Mouse (Mus musculus): ENCODE results near the gene Tmem101. TPM values are rescaled to one million over a fixed set of nuclear protein-coding genes. Genes with fewer than 3 reads are reported as not detected.
A peak's percentile ranks its signal among the peaks of the same experiment; 100 is the strongest.

Gene Tmem101
- total and polyA plus RNA-seq, 3 experiments: 35.4 to 63.1 (median 38.5) TPM

DNA sequence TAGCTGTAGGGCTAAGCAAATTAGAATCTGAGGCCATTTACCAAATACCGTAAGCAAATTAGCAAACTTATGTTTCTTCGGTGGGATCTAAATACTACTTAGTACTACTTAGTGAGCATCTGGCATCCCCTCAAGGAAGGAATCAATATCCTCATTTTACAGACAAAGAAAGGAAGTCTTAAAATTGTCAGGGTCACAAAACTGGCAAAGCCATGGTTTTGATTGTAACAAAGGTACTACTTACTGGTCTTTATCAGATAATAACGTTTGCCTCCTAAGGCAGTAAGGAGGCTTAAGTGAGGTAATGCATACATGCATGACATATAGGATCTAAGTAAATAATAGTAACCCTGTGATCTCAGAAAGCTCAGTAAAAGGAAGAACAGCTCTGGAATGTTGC lies 29.5 kb upstream of the Tmem101 start:
- Histone ChIP-seq H3K9ac (ENCODE audit: insufficient read depth, low read depth) (no peak overlapping the region; the same call in 1 of the 2 replicates), H3K4me1 (ENCODE audit: control insufficient read depth in 1 of 2, insufficient read depth in 2 of 2) (peaks cover 6 to 54% of the 10 kb centered on the region in 2 experiments), H3K27ac (ENCODE audit: insufficient read depth, low read depth) (no peak overlapping the region), H3K4me2 (ENCODE audit: insufficient read depth, low read depth, poor library complexity, severe bottlenecking) (peak overlapping the region; percentile 37; the same call in 1 of the 2 replicates), H3K79me2 (replicated peaks; ENCODE audit: control insufficient read depth, extremely low read depth, insufficient read depth, poor library complexity, severe bottlenecking) (peaks cover 43% of the 10 kb centered on the region), H3K9me3 (replicated peaks; ENCODE audit: low read length) (no peaks in the 10 kb centered on the region), H3K36me3 (replicated peaks in 1 of 2; ENCODE audit: control insufficient read depth in 1 of 2, insufficient read depth in 1 of 2, low read length in 1 of 2) (peaks cover 17 to 26% of the 10 kb centered on the region in 2 experiments), H3K4me3 (replicated peaks in 1 of 3; ENCODE audit: low read depth in 2 of 3, low read length in 2 of 3, poor library complexity in 1 of 3) (peak overlapping the region in 2 of 3 experiments; percentile 41 to 60), H3K27me3 (replicated peaks) (no peaks in the 10 kb centered on the region)
- dilution Hi-C loops (cut with MboI; ENCODE audit: extremely low pct_ligation_motif_present, extremely low pct_unique_long_range_greater_than_20kb, low sequenced_read_pairs): no loop called here
- DNase-seq (ENCODE audit: extremely low read depth): no peak
- TF ChIP-seq RCOR1 (conservative IDR thresholded peaks at IDR 0.05; ENCODE audit: low read depth, low read length): no peak
- TF ChIP-seq JUN (IDR thresholded peaks at IDR 0.05; ENCODE audit: insufficient read depth, low read depth, low read length): no peak
- TF ChIP-seq HCFC1 (IDR thresholded peaks at IDR 0.05; ENCODE audit: low read depth, low read length): no peak
- no peak for TF ChIP-seq IRF4 (IDR thresholded peaks at IDR 0.05; ENCODE audit: low read depth, low read length)
- no peak for TF ChIP-seq CHD2 (IDR thresholded peaks at IDR 0.05; ENCODE audit: low read length)
- 0 out of 2 replicates have a peak, but pooled peaks have one; percentile 13 for TF ChIP-seq JUND (conservative IDR thresholded peaks at IDR 0.05; ENCODE audit: low read depth, low read length)
- peak; percentile 3; the same call in 1 of the 2 replicates for TF ChIP-seq EP300 (IDR thresholded peaks at IDR 0.05; ENCODE audit: low read length)
- in situ Hi-C loops (cut with MboI; ENCODE audit: low pct_ligation_motif_present, low pct_unique_long_range_greater_than_20kb, low sequenced_read_pairs): no loop called here

GRCm38 (mm10) chr11:102184646-102185495 lies 28.7 kb upstream of the Tmem101 start, which contains the start of gene Lsm12:
Lsm12 (minus strand) TSS chr11:102185296.
- dilution Hi-C loops (cut with MboI; ENCODE audit: extremely low pct_ligation_motif_present, extremely low pct_unique_long_range_greater_than_20kb, low sequenced_read_pairs): no loop called here
- peaks cover 20 to 34% of the 10 kb centered on the region in 2 experiments for H3K36me3 ChIP-seq (replicated peaks in 1 of 2; ENCODE audit: control insufficient read depth in 1 of 2, insufficient read depth in 1 of 2, low read length in 1 of 2)
- DNase-seq (ENCODE audit: extremely low read depth): peak; percentile 94
- H3K4me2 ChIP-seq (ENCODE audit: insufficient read depth, low read depth, poor library complexity, severe bottlenecking): peak within 1 kb of the TSS; percentile 83
- H3K9me3 ChIP-seq (replicated peaks; ENCODE audit: low read length): no peaks in the 10 kb centered on the region
- in situ Hi-C loops (cut with MboI; ENCODE audit: low pct_ligation_motif_present, low pct_unique_long_range_greater_than_20kb, low sequenced_read_pairs): no loop called here
- peak within 1 kb of the TSS; percentile 83 for H3K27ac ChIP-seq (ENCODE audit: insufficient read depth, low read depth)
- peak within 1 kb of the TSS; percentile 86 for H3K9ac ChIP-seq (ENCODE audit: insufficient read depth, low read depth)
- peaks cover 49% of the 10 kb centered on the region for H3K79me2 ChIP-seq (replicated peaks; ENCODE audit: control insufficient read depth, extremely low read depth, insufficient read depth, poor library complexity, severe bottlenecking)
- peak within 1 kb of the TSS; percentile 60 to 88 (median 81) for H3K4me3 ChIP-seq (replicated peaks in 1 of 3; ENCODE audit: low read depth in 2 of 3, low read length in 2 of 3, poor library complexity in 1 of 3)
- peaks cover 6 to 57% of the 10 kb centered on the region in 2 experiments for H3K4me1 ChIP-seq (ENCODE audit: control insufficient read depth in 1 of 2, insufficient read depth in 2 of 2)
- no peaks in the 10 kb centered on the region for H3K27me3 ChIP-seq (replicated peaks)
- TF ChIP-seq SIN3A (IDR thresholded peaks at IDR 0.05; ENCODE audit: low read length) (peak; percentile 84), USF1 (IDR thresholded peaks at IDR 0.05; ENCODE audit: low read depth, low read length) (no peak), JUN (IDR thresholded peaks at IDR 0.05; ENCODE audit: insufficient read depth, low read depth, low read length) (no peak), RCOR1 (conservative IDR thresholded peaks at IDR 0.05; ENCODE audit: low read depth, low read length) (no peak), BHLHE40 (IDR thresholded peaks at IDR 0.05; ENCODE audit: low read depth, low read length) (no peak; the same call in 1 of the 2 replicates), NELFE (IDR thresholded peaks at IDR 0.05; ENCODE audit: low read depth, low read length) (peak; percentile 87), CHD2 (IDR thresholded peaks at IDR 0.05; ENCODE audit: low read length) (peak; percentile 77), GABPA (IDR thresholded peaks at IDR 0.05; ENCODE audit: insufficient replicate concordance, low read depth, low read length) (no peak), MAZ (IDR thresholded peaks at IDR 0.05; ENCODE audit: low read depth, low read length) (peak; percentile 82), EP300 (IDR thresholded peaks at IDR 0.05; ENCODE audit: low read length) (no peak), ELF1 (IDR thresholded peaks at IDR 0.05; ENCODE audit: low read depth, low read length) (peak; percentile 57; the same call in 1 of the 2 replicates), IRF4 (IDR thresholded peaks at IDR 0.05; ENCODE audit: low read depth, low read length) (peak; percentile 62), KAT2A (IDR thresholded peaks at IDR 0.05; ENCODE audit: insufficient replicate concordance, low read length) (0 out of 2 replicates have a peak, but pooled peaks have one; percentile 58), ZC3H11A (IDR thresholded peaks at IDR 0.05; ENCODE audit: low read depth, low read length) (no peak), UBTF (IDR thresholded peaks at IDR 0.05; ENCODE audit: low read depth, low read length) (no peak), PAX5 (IDR thresholded peaks at IDR 0.05; ENCODE audit: low read length) (no peak), ZKSCAN1 (IDR thresholded peaks at IDR 0.05; ENCODE audit: borderline replicate concordance, low read depth, low read length) (no peak; the same call in 1 of the 2 replicates), RAD21 (IDR thresholded peaks at IDR 0.05; ENCODE audit: low read depth, low read length) (no peak), POLR2AphosphoS2 (IDR thresholded peaks at IDR 0.05; ENCODE audit: low read depth, low read length) (peak; percentile 93), NRF1 (IDR thresholded peaks at IDR 0.05; ENCODE audit: low read depth, low read length) (peak; percentile 84), MAX (IDR thresholded peaks at IDR 0.05; ENCODE audit: low read length) (peak; percentile 32; the same call in 1 of the 2 replicates), MXI1 (IDR thresholded peaks at IDR 0.05; ENCODE audit: low read depth, low read length) (peak; percentile 70), POLR2A (IDR thresholded peaks at IDR 0.05; ENCODE audit: low read depth, low read length) (peak; percentile 94), ETS1 (conservative IDR thresholded peaks at IDR 0.05; ENCODE audit: low read depth, low read length) (peak; percentile 17; the same call in 1 of the 2 replicates), USF2 (conservative IDR thresholded peaks at IDR 0.05; ENCODE audit: low read depth, low read length) (no peak), ZMIZ1 (IDR thresholded peaks at IDR 0.05; ENCODE audit: low read depth, low read length) (peak; percentile 92), CTCF (conservative IDR thresholded peaks at IDR 0.05 in 1 of 2, IDR thresholded peaks at IDR 0.05 in 1 of 2; ENCODE audit: low read depth in 2 of 2, low read length in 2 of 2) (no peak; a peak in 1 of 4 replicates)
